Mouse (Mus musculus): ENCODE measurements around the gene Tmem144. TPM values are rescaled to one million over a fixed set of nuclear protein-coding genes. Genes with fewer than 3 reads are reported as not detected.

Tmem144 gene
- 5.2 TPM for polyA plus RNA-seq (2014; fragmentation: Illumina TruSeq; extraction: RNeasy Lipid Tissue Mini Kit (QIAGEN cat#74804); ENCODE audit: low read depth, low replicate concordance)

GRCm38 (mm10) chr3:79852654-79853166 is at the start of gene Tmem144:
Tmem144 (minus strand) TSS chr3:79852773.

GRCm38 (mm10) chr3:79884305-79884704 is 31.7 kb upstream of the Tmem144 start, which contains the start of gene Fam198b:
Fam198b (plus strand) TSS chr3:79884533.

Other genes starting within 250 kb of the Tmem144 start
- 3.5 TPM for gene 4930579G24Rik, start 223.7 kb downstream of the Tmem144 start, polyA plus RNA-seq (2014; fragmentation: Illumina TruSeq; extraction: RNeasy Lipid Tissue Mini Kit (QIAGEN cat#74804); ENCODE audit: low read depth, low replicate concordance)
- gene Etfdh, start 223.3 kb downstream of the Tmem144 start, polyA plus RNA-seq (2014; fragmentation: Illumina TruSeq; extraction: RNeasy Lipid Tissue Mini Kit (QIAGEN cat#74804); ENCODE audit: low read depth, low replicate concordance), result 55.1 TPM
- gene Rxfp1, start 114.9 kb downstream of the Tmem144 start, polyA plus RNA-seq (2014; fragmentation: Illumina TruSeq; extraction: RNeasy Lipid Tissue Mini Kit (QIAGEN cat#74804); ENCODE audit: low read depth, low replicate concordance), result not detected
- 12.4 TPM for gene Fam198b, start 31.8 kb upstream of the Tmem144 start, polyA plus RNA-seq (2014; fragmentation: Illumina TruSeq; extraction: RNeasy Lipid Tissue Mini Kit (QIAGEN cat#74804); ENCODE audit: low read depth, low replicate concordance)

Measured in adipose tissue, adult 10 weeks (tissue).